Comparison of ENCODE assay signal across 16 mouse cellular contexts in the genomic region with DNA sequence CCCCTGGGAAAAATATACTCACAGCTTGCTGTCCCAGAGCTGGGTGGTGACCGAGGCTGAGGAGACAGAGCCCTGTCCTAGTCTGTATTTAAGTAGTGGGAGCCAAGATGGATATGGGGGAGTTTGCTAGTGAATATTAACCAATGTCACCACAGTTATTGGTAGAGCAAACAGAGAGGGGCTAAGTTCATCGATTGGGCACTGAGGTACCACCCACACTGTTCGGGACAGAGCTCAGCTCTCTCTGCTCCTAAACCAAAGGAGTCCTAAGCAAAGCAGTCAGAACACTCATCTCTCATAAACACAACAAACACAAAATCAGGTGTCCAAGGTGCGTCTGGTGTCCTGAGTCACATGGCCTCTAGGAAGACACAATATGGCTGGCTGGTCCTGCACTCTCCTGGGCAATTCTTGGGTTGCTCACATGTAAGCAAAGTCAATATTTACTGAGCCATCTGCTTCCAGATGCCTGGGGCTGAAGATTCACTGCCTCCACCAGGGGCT. TPM values are rescaled to one million over a fixed set of nuclear protein-coding genes. Genes with fewer than 3 reads are reported as not detected.
DNase-seq lines count a peak whose midpoint lies in the region; ATAC-seq and TF ChIP-seq lines count a peak whose summit lies in the region.
"Not testable (repeated sequence)": the region's sequence is repeated elsewhere in the genome, so short reads cannot be mapped to it uniquely, and the experiment has no call there.
"Had no signal": no experiment of that assay in that cellular context is flagged by ENCODE, and none has a peak within 500 bp of the region (broad histone marks: within the 10 kb centered on the region; RNA-seq: fewer than 3 reads in every experiment).

A gene (minus strand): TSS at position 51 of the 504 bp plus-strand sequence.

- not testable (repeated sequence) for ATAC-seq in intestine, embryonic 15.5 days; liver, embryonic 11.5 days (replicated peaks; ENCODE audit: low FRiP score); liver, embryonic 14.5 days (ENCODE audit: insufficient read depth)
- ATAC-seq in liver, postnatal 0 days, result peak; percentile 60

- TF ChIP-seq EP300 in liver, embryonic 14.5 days (IDR thresholded peaks at IDR 0.05; ENCODE audit: low read depth); liver, postnatal 0 days (IDR thresholded peaks at IDR 0.05; ENCODE audit: low read depth): not testable (repeated sequence)

- H3K9ac ChIP-seq in intestine, embryonic 15.5 days; liver, embryonic 11.5 days (ENCODE audit: low read depth, low read length); liver, embryonic 14.5 days (replicated peaks): not testable (repeated sequence)
- peak within 1 kb of the TSS; percentile 51 for H3K9ac ChIP-seq in liver, postnatal 0 days (replicated peaks)

- not testable (repeated sequence) for H3K4me1 ChIP-seq in bone marrow, adult 2 months (ENCODE audit: control insufficient read depth, insufficient read depth, low read length); intestine, embryonic 15.5 days (replicated peaks); liver, embryonic 11.5 days (replicated peaks; ENCODE audit: control insufficient read depth, insufficient read depth, low read length); liver, embryonic 14.5 days (replicated peaks; ENCODE audit: control insufficient read depth in 2 of 2, insufficient read depth in 2 of 2, low read length in 1 of 2); liver, postnatal 0 days (ENCODE audit: insufficient read depth)

- DNase-seq in liver, embryonic 11.5 days (ENCODE audit: low spot score); liver, embryonic 14.5 days (ENCODE audit: low read depth in 3 of 3, low spot score in 3 of 3): not testable (repeated sequence)
- DNase-seq in liver, postnatal 0 days, result peak; percentile 18
- peak; percentile 66 for DNase-seq in yolk sac, embryonic 10.5 days (ENCODE audit: low spot score)

- not testable (repeated sequence) for TF ChIP-seq CTCF in bone marrow, adult 2 months (IDR thresholded peaks at IDR 0.05; ENCODE audit: control insufficient read depth, insufficient read depth, low read length); liver, embryonic 14.5 days (IDR thresholded peaks at IDR 0.05; ENCODE audit: low read depth); liver, postnatal 0 days (IDR thresholded peaks at IDR 0.05; ENCODE audit: low read depth)

- H3K27me3 ChIP-seq in intestine, embryonic 15.5 days (replicated peaks); liver, embryonic 11.5 days (replicated peaks; ENCODE audit: control insufficient read depth, insufficient read depth, low read length); liver, embryonic 14.5 days (ENCODE audit: control insufficient read depth, insufficient read depth, low read length); liver, postnatal 0 days (ENCODE audit: insufficient read depth, low read length): not testable (repeated sequence)

- not testable (repeated sequence) for H3K36me3 ChIP-seq in intestine, embryonic 15.5 days; liver, embryonic 11.5 days (ENCODE audit: control insufficient read depth, insufficient read depth, low read length); liver, embryonic 14.5 days (replicated peaks; ENCODE audit: control insufficient read depth, insufficient read depth, low read depth); liver, postnatal 0 days (replicated peaks; ENCODE audit: insufficient read depth, low read length)

- H3K27ac ChIP-seq in bone marrow, adult 2 months (ENCODE audit: control insufficient read depth, insufficient read depth, low read depth, low read length, poor library complexity); intestine, embryonic 15.5 days; liver, embryonic 11.5 days (ENCODE audit: low read depth, low read length); liver, embryonic 14.5 days: not testable (repeated sequence)
- H3K27ac ChIP-seq in liver, postnatal 0 days (ENCODE audit: low read depth), result peak within 1 kb of the TSS; percentile 62; the same call in 1 of the 2 replicates

- not testable (repeated sequence) for H3K4me3 ChIP-seq in bone marrow, adult 2 months (replicated peaks; ENCODE audit: control insufficient read depth, low read depth, low read length); intestine, embryonic 15.5 days (replicated peaks); liver, embryonic 11.5 days (ENCODE audit: low read depth, low read length)
- peak within 1 kb of the TSS; percentile 3 to 28; a peak in 3 of 4 replicates for H3K4me3 ChIP-seq in liver, embryonic 14.5 days (ENCODE audit: insufficient read depth in 1 of 2, low read depth in 2 of 2, low read length in 2 of 2)
- peak within 1 kb of the TSS; percentile 33 for H3K4me3 ChIP-seq in liver, postnatal 0 days (ENCODE audit: low read depth, low read length)

- not testable (repeated sequence) for H3K9me3 ChIP-seq in intestine, embryonic 15.5 days; liver, embryonic 11.5 days (ENCODE audit: control insufficient read depth, low read length); liver, embryonic 14.5 days (ENCODE audit: control insufficient read depth, low read length); liver, postnatal 0 days (ENCODE audit: low read length)

- WGBS in bone marrow, adult 2 months, result 71% methylated on average over 4 of the region's 4 CpGs
- 63% methylated on average over 4 of the region's 4 CpGs for WGBS in intestine, embryonic 15.5 days
- 67% methylated on average over 4 of the region's 4 CpGs for WGBS in liver, embryonic 11.5 days
- 45% methylated on average over 4 of the region's 4 CpGs for WGBS in liver, embryonic 14.5 days (ENCODE audit: insufficient replicate concordance)
- 40% methylated on average over 4 of the region's 4 CpGs for WGBS in liver, postnatal 0 days (ENCODE audit: insufficient replicate concordance)

- H3K4me2 ChIP-seq in intestine, embryonic 15.5 days (replicated peaks); liver, embryonic 11.5 days: not testable (repeated sequence)
- H3K4me2 ChIP-seq in liver, embryonic 14.5 days (ENCODE audit: low read depth), result peak within 1 kb of the TSS; percentile 24; the same call in 1 of the 2 replicates
- H3K4me2 ChIP-seq in liver, postnatal 0 days (ENCODE audit: low read depth, low read length), result peak within 1 kb of the TSS; percentile 42

- TF ChIP-seq POLR2A in bone marrow, adult 2 months (IDR thresholded peaks at IDR 0.05; ENCODE audit: borderline replicate concordance, control insufficient read depth, low read depth, low read length), result not testable (repeated sequence)

RNA-seq across cellular contexts. Expression of the gene that starts here (rescaled TPM):
- 15.6 and 41.6 TPM in 2 replicates for polyA plus RNA-seq in bone marrow, adult 2 months (2011; ENCODE audit: insufficient read depth, insufficient read length, low replicate concordance, missing spikeins)
- 30.0 and 31.8 TPM in 2 replicates for polyA plus RNA-seq in intestine, embryonic 15.5 days (2015; fragmentation: Nextera tagmentation; extraction: Ambion mirVana)
- polyA plus RNA-seq in liver, embryonic 11.5 days (2014; fragmentation: Nextera tagmentation; extraction: Ambion mirVana), result 20.4 and 21.9 TPM in 2 replicates
- polyA plus RNA-seq in liver, embryonic 14.5 days (2012; rRNA removed), result 186 and 209 TPM in 2 replicates
- 205 and 208 TPM in 2 replicates for polyA plus RNA-seq in liver, embryonic 14.5 days (2014; fragmentation: Nextera tagmentation; extraction: Ambion mirVana)
- polyA plus RNA-seq in liver, postnatal 0 days (2015; fragmentation: Nextera tagmentation; extraction: Ambion mirVana), result 1,386 and 1,402 TPM in 2 replicates
- polyA plus RNA-seq: C2C12; CD4-positive, CD25-positive, alpha-beta regulatory T cell, adult 4 months; cerebellum, adult 2 months; embryonic facial prominence, embryonic 12.5 days; embryonic facial prominence, embryonic 15.5 days; forebrain, embryonic 12.5 days; forebrain, embryonic 15.5 days; hindbrain, embryonic 10.5 days; hindbrain, embryonic 13.5 days; hindbrain, embryonic 16.5 days had no signal
